Mouse (Mus musculus) neural tube, embryonic 10.5 days (tissue): ENCODE results near the gene Cchcr1.
A peak's percentile ranks its signal among the peaks of the same experiment; 100 is the strongest.

Experiments used
- DNase-seq: peaks from one replicate; pipeline ENCODE4 v3.0.0-alpha.2; 2017; ENCODE audit warnings: low spot score; ENCODE audit errors: extremely low spot score

The Cchcr1 gene

DNA sequence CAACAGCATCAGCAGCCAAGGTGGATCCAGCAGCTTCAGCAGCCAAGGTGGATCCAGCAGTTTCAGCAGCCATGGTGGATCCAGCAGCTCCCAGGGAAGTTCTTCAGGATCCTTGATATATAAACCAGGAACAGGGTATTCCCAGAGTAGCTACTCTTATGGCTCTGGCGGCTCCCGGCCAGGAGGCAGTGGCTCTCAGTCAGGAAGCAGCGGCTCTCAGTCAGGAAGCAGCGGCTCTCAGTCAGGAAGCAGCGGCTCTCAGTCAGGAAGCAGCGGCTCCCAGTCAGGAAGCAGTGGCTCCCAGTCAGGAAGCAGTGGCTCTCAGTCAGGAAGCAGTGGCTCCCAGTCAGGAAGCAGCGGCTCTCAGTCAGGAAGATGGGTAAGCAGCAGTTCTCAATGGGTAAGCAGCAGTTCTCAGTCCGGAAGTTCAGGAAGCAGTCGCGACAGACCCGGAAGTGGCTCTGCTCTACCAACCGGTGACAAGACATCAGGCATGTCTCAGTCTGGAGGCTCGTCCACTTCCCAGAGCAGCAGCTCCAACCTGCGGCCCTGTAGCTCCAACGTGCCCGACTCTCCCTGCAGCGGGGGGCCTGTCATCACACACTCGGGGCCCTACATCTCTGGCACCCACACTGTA, 38.0 kb downstream of the Cchcr1 start:
- DNase-seq: no peak

DNA sequence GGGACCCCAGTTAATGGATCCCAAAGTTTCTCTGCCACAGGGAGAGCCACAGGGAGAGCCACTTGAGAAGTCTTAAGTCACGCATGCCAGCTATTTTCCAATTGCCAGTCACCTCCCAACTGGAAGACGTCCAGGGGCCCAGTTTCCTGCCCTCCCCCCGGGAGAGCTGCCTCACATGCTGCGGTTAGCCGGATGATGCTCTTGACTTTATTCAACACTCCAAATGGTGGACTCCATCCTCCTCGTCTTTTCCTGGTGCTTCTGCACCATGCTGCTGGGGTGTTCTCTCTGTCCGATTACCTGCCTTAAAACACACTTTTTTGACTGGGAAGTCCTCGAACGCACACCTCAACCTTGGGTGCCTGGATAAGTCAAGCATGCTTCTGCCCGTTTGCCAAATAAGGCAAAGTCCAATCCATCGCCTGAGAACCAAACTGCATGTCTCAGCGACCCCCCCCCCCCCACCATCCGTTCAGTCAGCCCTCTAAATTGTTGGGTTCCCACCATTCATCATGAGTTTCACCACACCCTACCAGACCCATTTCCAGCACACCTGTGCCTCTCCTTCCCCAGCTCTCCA, 39.4 kb downstream of the Cchcr1 start:
- DNase-seq: no peak

DNA sequence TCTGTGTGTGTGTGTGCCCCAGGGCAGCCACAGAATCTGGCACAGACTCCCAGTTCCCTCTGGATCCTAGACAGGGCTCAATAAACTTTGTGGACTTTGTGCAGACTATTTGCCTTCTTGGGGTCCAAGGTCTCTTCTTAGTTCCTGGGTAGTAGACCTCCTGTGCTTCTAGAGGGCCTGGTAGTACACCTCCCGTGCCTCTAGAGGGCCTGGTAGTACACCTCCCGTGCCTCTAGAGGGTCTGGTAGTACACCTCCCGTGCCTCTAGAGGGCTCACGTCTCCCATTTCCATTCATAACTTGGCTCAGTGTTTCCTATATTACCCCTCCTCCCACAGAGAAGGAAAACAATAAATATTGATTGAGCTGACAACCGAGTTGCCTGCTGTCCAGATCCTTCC, 39.9 kb downstream of the Cchcr1 start:
- no peak for DNase-seq

- DNase-seq: no peak
Observed at GRCm38 (mm10) chr17:35557351-35557750, 40.5 kb downstream of the Cchcr1 start.

GRCm38 (mm10) chr17:35558216-35558615, 41.3 kb downstream of the Cchcr1 start:
- DNase-seq: no peak

DNA sequence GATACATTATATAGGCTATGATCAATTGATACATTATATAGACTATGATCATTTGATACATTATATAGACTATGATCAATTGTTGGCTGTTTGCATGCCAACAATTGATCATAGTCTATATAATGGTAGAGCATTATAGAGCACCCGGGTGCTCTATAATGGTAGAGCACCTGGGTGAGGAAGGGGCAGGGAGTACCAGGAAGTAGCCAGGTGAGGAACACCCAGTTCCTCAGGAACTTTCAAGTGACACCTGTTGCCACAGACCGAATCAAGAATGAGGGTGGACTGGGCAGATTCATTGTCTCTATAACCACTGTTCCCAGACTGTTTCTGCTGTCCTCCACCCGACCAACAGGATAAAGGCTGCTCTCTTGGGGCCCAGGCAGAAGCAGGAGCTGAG, 50.2 kb downstream of the Cchcr1 start, which contains the start of gene 2300002M23Rik:
Gene 2300002M23Rik, plus strand, starts transcription at position 301 of the 400 bp plus-strand sequence.
- no peak for DNase-seq

DNA sequence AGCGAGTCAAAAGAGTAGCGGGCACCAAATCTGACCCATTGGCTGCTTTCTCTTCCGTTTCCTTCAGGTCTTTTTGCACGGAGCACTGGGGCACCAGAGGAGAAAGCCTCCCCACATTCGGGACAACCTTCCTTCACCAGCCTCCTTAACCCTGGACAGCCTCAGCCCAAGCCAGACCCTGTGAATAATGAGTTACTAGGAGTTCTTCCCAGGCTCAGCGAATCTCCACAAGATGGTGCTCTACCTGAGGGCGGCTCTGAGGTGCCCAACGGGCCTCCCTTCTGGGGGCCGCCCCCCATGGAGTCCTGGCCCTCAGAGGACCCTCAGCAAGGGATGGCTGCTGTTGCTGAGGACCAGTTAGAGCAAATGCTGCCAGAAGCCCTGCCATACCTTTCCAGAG, 50.9 kb downstream of the Cchcr1 start:
- no peak for DNase-seq

DNA sequence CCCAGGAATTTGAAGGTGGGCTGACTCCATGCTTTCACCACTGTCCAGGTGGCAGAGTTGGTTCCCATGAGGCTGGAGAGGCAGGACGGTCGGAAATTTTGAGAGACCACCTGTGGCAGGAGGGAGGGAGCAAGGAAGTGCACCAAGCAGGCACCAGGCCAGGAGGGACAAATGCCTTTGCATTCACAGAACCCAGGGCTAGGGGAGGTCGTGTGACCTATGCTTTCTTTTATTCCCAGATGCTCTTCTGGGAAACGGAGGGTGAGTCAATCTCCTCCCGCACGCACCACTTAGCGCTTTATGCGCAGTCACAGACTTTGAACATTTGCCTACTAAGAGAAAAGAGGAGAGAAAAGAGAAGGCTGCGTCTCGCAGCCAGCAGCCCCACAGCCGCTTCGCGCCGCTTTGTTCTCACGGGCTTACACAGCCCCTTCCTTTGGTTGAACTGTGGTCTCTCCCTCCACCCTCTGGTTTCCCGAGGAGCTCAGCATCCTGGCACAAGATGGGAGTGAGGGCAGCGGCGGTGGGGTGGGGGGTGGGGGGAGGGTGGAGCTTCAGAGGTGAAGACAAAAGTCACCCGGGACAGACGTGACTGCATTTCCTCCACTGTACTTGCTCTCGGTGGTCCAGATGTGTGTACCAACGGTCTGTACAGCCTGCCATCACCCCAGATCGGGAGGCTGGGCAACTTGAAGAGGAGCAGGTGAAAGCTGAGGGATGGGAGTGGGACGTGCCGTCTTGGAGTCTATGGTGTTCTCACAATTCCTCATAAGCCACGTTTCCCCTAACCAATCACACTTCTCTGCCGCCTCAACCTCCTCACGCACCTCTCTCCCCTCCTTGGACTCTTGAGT, 52.4 kb downstream of the Cchcr1 start:
- peak; percentile 41 for DNase-seq

DNA sequence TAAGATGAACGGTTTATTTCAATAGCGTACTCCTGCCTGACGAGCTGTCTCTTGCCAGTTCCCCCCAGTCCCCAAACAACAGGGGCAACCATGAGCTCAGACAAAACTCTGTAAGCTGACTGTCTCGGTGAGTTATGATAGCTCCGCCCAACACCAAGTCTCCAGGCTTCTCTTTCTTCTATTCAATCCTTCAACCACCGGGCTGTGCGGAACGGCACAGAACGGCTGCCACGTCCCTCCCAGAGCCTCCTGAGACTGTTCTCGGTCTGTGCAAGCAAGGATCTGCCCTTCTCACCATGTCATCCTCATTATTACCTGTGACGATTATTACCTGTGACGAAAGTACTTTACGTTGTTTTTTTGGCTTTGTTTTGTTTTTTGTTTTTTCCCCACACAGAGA, 53.9 kb downstream of the Cchcr1 start:
- DNase-seq: no peak

GRCm38 (mm10) chr17:35571477-35571876, 54.6 kb downstream of the Cchcr1 start:
- DNase-seq: no peak

DNA sequence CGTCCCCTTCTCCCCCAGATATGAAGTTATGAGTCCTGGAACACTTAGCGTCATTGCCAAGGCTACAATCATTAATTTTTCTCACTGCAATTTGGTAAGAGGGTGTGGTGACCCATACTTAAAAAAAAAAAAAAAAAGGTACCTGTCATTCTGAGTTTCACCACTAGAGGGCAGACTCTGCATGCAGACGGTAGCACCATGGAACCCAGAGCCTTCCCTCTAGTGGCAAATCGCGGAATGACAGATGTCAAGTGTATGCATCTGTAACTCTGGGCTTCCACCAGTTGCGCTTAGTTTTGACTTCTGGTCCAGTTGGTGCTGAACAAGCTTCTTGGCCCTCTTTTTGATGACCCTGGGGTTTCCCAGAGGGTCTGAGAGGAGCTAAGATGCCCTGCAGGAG, 61.3 kb downstream of the Cchcr1 start:
- DNase-seq: peak; percentile 80
